Mouse (Mus musculus) heart, embryonic 15.5 days (tissue): ENCODE results near the gene Eid2b. TPM values are rescaled to one million over a fixed set of nuclear protein-coding genes. Genes with fewer than 3 reads are reported as not detected.

Experiments used
- ATAC-seq: fragments of 200-750 bp; cut with Nextera tagmentation; replicated peaks from 2 replicates; pipeline ENCODE4 v1.8.0; 2017; ENCODE audit warnings: low read depth, moderate TSS enrichment; ENCODE audit not compliant: insufficient number of reproducible peaks, insufficient read depth, low FRiP score
- H3K27ac ChIP-seq: fragments of 300-500 bp; sonication (generic); 2 replicates; pipeline ENCODE4 v1.5.1; 2015; ENCODE audit warnings: mild to moderate bottlenecking, inconsistent platforms
- H3K27me3 ChIP-seq: fragments of 300-500 bp; sonication (generic); 2 replicates; pipeline ENCODE4 v1.6.1; 2015; ENCODE audit warnings: inconsistent platforms
- H3K36me3 ChIP-seq: fragments of 300-500 bp; sonication (generic); 2 replicates; pipeline ENCODE4 v1.6.1; 2015; ENCODE audit warnings: mild to moderate bottlenecking, inconsistent platforms
- H3K4me1 ChIP-seq: fragments of 300-500 bp; sonication (generic); replicated peaks from 2 replicates; pipeline ENCODE4 v1.6.1; 2015; ENCODE audit warnings: inconsistent platforms
- H3K4me2 ChIP-seq: fragments of 300-500 bp; sonication (generic); 2 replicates; pipeline ENCODE4 v1.6.1; 2015; ENCODE audit warnings: inconsistent platforms, mild to moderate bottlenecking, moderate library complexity
- H3K4me3 ChIP-seq: fragments of 300-500 bp; sonication (generic); 2 replicates; pipeline ENCODE4 v1.5.1; 2015; ENCODE audit warnings: mild to moderate bottlenecking, inconsistent platforms
- H3K9ac ChIP-seq: fragments of 300-500 bp; sonication (generic); 2 replicates; pipeline ENCODE4 v1.6.1; 2015; ENCODE audit warnings: mild to moderate bottlenecking, inconsistent platforms
- H3K9me3 ChIP-seq: fragments of 300-500 bp; sonication (generic); replicated peaks from 2 replicates; pipeline ENCODE4 v1.6.1; 2016; ENCODE audit warnings: inconsistent platforms
- WGBS: fragments of 180-500 bp; shearing (Covaris S2); methylation state at CpG from one replicate; pipeline ENCODE4 v1.1.7; 2015; ENCODE audit warnings: mixed read lengths; 5-methylcytosine and 5-hydroxymethylcytosine counted together
- polyA plus RNA-seq: library from polyadenylated mRNA; unstranded; fragments of >200 nt; fragmentation: Nextera tagmentation; extraction: Ambion mirVana; gene quantifications from 2 replicates; pipeline ENCODE4 v1.2.1, GENCODE M21; 2015

Gene Eid2b
- polyA plus RNA-seq, 1 experiment from 2014 or later, result 8.2 TPM

GRCm38 (mm10) chr7:28326457-28326856 lies 48.9 kb downstream of the Eid2b start:
- no peak for ATAC-seq
- Histone ChIP-seq H3K4me3 (no peak overlapping the region), H3K9ac (no peak overlapping the region), H3K4me1 (no peaks in the 10 kb centered on the region), H3K9me3 (no peaks in the 10 kb centered on the region), H3K4me2 (no peak overlapping the region), H3K27ac (no peak overlapping the region), H3K36me3 (peaks cover 91% of the 10 kb centered on the region), H3K27me3 (no peaks in the 10 kb centered on the region)
- WGBS, result 78% methylated on average over 4 of the region's 4 CpGs

- H3K4me1 ChIP-seq, result no peaks in the 10 kb centered on the region
- 92% methylated on average over 2 of the region's 2 CpGs for WGBS
- H3K9me3 ChIP-seq, result no peaks in the 10 kb centered on the region
- H3K9ac ChIP-seq, result no peak overlapping the region
- no peak overlapping the region for H3K4me3 ChIP-seq
- no peaks in the 10 kb centered on the region for H3K27me3 ChIP-seq
- H3K36me3 ChIP-seq, result peaks cover 73% of the 10 kb centered on the region
- H3K27ac ChIP-seq, result no peak overlapping the region
- no peak for ATAC-seq
- H3K4me2 ChIP-seq, result no peak overlapping the region
Observed at GRCm38 (mm10) chr7:28328260-28328659, 50.7 kb downstream of the Eid2b start.

Other genes starting within 250 kb of the Eid2b start
- gene Psmc4, start 227.6 kb upstream of the Eid2b start, polyA plus RNA-seq, result 195 and 209 TPM in 2 replicates
- 0.06 and 0.55 TPM in 2 replicates for gene Fcgbp, start 206.5 kb upstream of the Eid2b start, polyA plus RNA-seq
- 0.03 and 0.10 TPM in 2 replicates for gene 9530053A07Rik, start 148.3 kb upstream of the Eid2b start, polyA plus RNA-seq
- gene Fbl, start 108.0 kb upstream of the Eid2b start, polyA plus RNA-seq, result 67.5 and 76.4 TPM in 2 replicates
- gene Dyrk1b, start 98.3 kb upstream of the Eid2b start, polyA plus RNA-seq, result 7.3 and 9.2 TPM in 2 replicates
- gene Eid2, start 9.9 kb upstream of the Eid2b start, polyA plus RNA-seq, result 5.2 and 5.9 TPM in 2 replicates
- gene Selenov, start 13.4 kb downstream of the Eid2b start, polyA plus RNA-seq, result not detected in 2 replicates
- gene Dll3, start 24.5 kb downstream of the Eid2b start, polyA plus RNA-seq, result 0.16 and 0.34 TPM in 2 replicates
- gene Timm50, start 34.3 kb downstream of the Eid2b start, polyA plus RNA-seq, result 101 and 117 TPM in 2 replicates
- 52.0 and 71.9 TPM in 2 replicates for gene Supt5, start 61.0 kb downstream of the Eid2b start, polyA plus RNA-seq
- 534 and 573 TPM in 2 replicates for gene Rps16, start 72.9 kb downstream of the Eid2b start, polyA plus RNA-seq
- gene Plekhg2, start 94.9 kb downstream of the Eid2b start, polyA plus RNA-seq, result 34.3 and 46.7 TPM in 2 replicates
- 13.6 and 14.7 TPM in 2 replicates for gene Zfp36, start 102.5 kb downstream of the Eid2b start, polyA plus RNA-seq
- gene Med29, start 115.0 kb downstream of the Eid2b start, polyA plus RNA-seq, result 42.0 and 45.7 TPM in 2 replicates
- 66.8 and 73.0 TPM in 2 replicates for gene Paf1, start 115.2 kb downstream of the Eid2b start, polyA plus RNA-seq
- gene Gmfg, start 159.7 kb downstream of the Eid2b start, polyA plus RNA-seq, result 9.6 and 20.9 TPM in 2 replicates
- gene Lrfn1, start 174.2 kb downstream of the Eid2b start, polyA plus RNA-seq, result 1.1 and 1.5 TPM in 2 replicates
- gene Ifnl2, start 232.7 kb downstream of the Eid2b start, polyA plus RNA-seq, result not detected in 2 replicates
- gene Ifnl3, start 245.1 kb downstream of the Eid2b start, polyA plus RNA-seq, result not detected in 2 replicates